In genomic region chr6:97317956-97318355, GRCm38 (mm10) we compare ENCODE assay signal across 23 mouse cellular contexts.
DNase-seq lines count a peak whose midpoint lies in the region; ATAC-seq and TF ChIP-seq lines count a peak whose summit lies in the region.
"Had no signal": no experiment of that assay in that cellular context is flagged by ENCODE, and none has a peak within 500 bp of the region (broad histone marks: within the 10 kb centered on the region; RNA-seq: fewer than 3 reads in every experiment).

No protein-coding gene starts in this region.

- WGBS in kidney, adult 2 months: 94% methylated on average over 3 of the region's 3 CpGs

- TF ChIP-seq POLR2A in kidney, adult 2 months (IDR thresholded peaks at IDR 0.05; ENCODE audit: low read depth, low read length): no peak

- no peaks in the 10 kb centered on the region; the same call in 1 of the 2 replicates for H3K36me3 ChIP-seq in kidney, adult 2 months (ENCODE audit: control insufficient read depth, insufficient read depth, low read length)
- H3K36me3 ChIP-seq: embryonic facial prominence, embryonic 15.5 days had no signal

- DNase-seq in thymus, postnatal 0 days (ENCODE audit: low spot score): peak; percentile 76
- DNase-seq in thymus, adult 18-20 months: no peak
- peak; percentile 43 for DNase-seq in CD4-positive, CD25-positive, alpha-beta regulatory T cell, adult 2 months (ENCODE audit: low read depth, low spot score)
- peak; percentile 77 for DNase-seq in naive thymus-derived CD4-positive, alpha-beta T cell, adult 2 months (ENCODE audit: low read depth)
- DNase-seq in kidney, adult 2 months: no peak
- DNase-seq in heart, postnatal 10 days: no peak
- DNase-seq: adrenal gland, adult 2 months; adrenal gland, postnatal 36 days; cerebellum, adult 8-10 months; cerebellum, postnatal 14 days; embryo, embryonic 11 days; gastrocnemius, adult 2 months; gastrocnemius, postnatal 36 days; heart, adult 11 months; heart, postnatal 4 days had no signal

- no peaks in the 10 kb centered on the region for H3K4me1 ChIP-seq in kidney, adult 2 months (ENCODE audit: control insufficient read depth, insufficient read depth, low read length)

- no peak overlapping the region for H3K4me3 ChIP-seq in kidney, adult 2 months (ENCODE audit: insufficient read depth, low read depth, low read length)
- H3K4me3 ChIP-seq: embryonic facial prominence, embryonic 15.5 days; erythroblast, embryonic 14.5 days; forebrain, embryonic 10.5 days; gastrocnemius, adult 2 months; heart, embryonic 13.5 days; hindbrain, embryonic 12.5 days had no signal

- ATAC-seq in activated CD4-positive, CD25-positive, alpha-beta regulatory T cell, adult 4 months: peak; percentile 41
- ATAC-seq: forebrain, embryonic 14.5 days; hindbrain, postnatal 0 days had no signal

- H3K27ac ChIP-seq in kidney, adult 2 months (ENCODE audit: insufficient read depth, low read depth, low read length): no peak overlapping the region
- H3K27ac ChIP-seq: embryonic facial prominence, embryonic 15.5 days; forebrain, embryonic 10.5 days; gastrocnemius, adult 2 months; heart, embryonic 13.5 days; hindbrain, embryonic 12.5 days; hindbrain, postnatal 0 days had no signal

- no peaks in the 10 kb centered on the region for H3K27me3 ChIP-seq in kidney, adult 2 months (replicated peaks; ENCODE audit: control insufficient read depth, insufficient read depth, low read length)
- H3K27me3 ChIP-seq: embryonic facial prominence, embryonic 15.5 days; heart, embryonic 13.5 days; hindbrain, embryonic 12.5 days had no signal

- no peak for TF ChIP-seq CTCF in kidney, adult 2 months (conservative IDR thresholded peaks at IDR 0.05; ENCODE audit: insufficient read depth, insufficient read length, low read depth, low read length)

- intact Hi-C loops in heart, postnatal 10 days (cut with DNase I): no loop called here

Comparison
In these comparisons a context has a peak if more than half of its experiments do, and no peak if none do; other contexts are left out.
1. DNase-seq: peak in thymus, postnatal 0 days (single experiment), CD4-positive, CD25-positive, alpha-beta regulatory T cell, adult 2 months (single experiment) and naive thymus-derived CD4-positive, alpha-beta T cell, adult 2 months (single experiment); none in thymus, adult 18-20 months (0 of 2), kidney, adult 2 months (single experiment) and heart, postnatal 10 days (0 of 2).